8 mouse cellular contexts compared by ENCODE assay signal in the genomic region with DNA sequence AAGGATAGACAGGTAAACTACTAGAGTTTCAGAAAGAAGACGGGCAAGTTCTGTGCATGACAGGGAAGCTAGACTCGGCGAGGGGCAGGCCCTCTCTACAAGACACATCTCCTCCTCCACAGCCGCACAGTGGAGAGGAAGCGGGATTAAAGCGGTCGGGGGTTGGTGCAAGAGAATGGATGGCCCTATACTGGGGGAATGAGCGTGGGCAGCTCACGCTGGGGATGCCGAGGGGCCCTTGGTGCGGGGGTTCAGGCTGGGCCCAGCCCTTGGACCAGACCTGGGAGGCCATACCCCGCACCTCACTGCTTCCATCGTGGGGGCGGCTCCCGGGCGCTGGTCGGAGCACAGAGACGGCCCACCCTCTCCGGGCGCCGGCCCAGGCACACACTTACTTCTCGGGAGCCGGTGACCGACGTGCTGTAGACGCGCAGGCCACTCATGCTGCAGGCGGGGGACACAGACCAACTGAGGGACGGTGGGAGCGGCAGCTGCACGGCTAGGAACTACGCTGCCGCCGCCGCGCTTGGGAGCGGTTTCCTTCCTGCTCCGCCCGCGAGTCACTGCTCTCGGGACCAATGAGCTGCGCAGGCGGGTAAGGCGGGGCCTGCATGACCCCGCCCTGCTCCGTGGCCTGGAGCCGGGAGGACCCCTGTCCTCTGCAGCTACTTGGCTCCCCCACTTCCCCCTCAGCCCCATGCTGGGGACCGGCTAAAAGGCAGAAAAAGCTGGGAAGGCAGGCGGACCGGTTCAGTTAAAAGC. TPM values are rescaled to one million over a fixed set of nuclear protein-coding genes. Genes with fewer than 3 reads are reported as not detected.
DNase-seq lines count a peak whose midpoint lies in the region; ATAC-seq and TF ChIP-seq lines count a peak whose summit lies in the region.

A gene (minus strand): TSS at position 569 of the 762 bp plus-strand sequence.

- in situ Hi-C loops in Patski (cut with MboI; ENCODE audit: low pct_unique_long_range_greater_than_20kb): no loop called here

- TF ChIP-seq EP300 in lung, postnatal 0 days (IDR thresholded peaks at IDR 0.05): 0 out of 2 replicates have a peak, but pooled peaks have one; percentile 33

- DNase-seq in Patski (ENCODE audit: low read depth, low spot score): no peak
- peak; percentile 84 to 88 for DNase-seq in cerebellum, postnatal 14 days
- peak; percentile 81 to 86 for DNase-seq in frontal cortex, postnatal 14 days (ENCODE audit: low spot score in 2 of 2)
- peak; percentile 87 to 89 for DNase-seq in layer of hippocampus, postnatal 10 days (ENCODE audit: low spot score in 2 of 2)
- peak; percentile 96 for DNase-seq in lung, postnatal 0 days (ENCODE audit: low spot score)
- peak; percentile 61 for DNase-seq in ovary, postnatal 10 days (ENCODE audit: low spot score)
- DNase-seq in thymus, postnatal 10 days (ENCODE audit: low spot score in 2 of 2): peak; percentile 89 to 90

- peak; percentile 42 for ATAC-seq in Patski
- peak; percentile 95 for ATAC-seq in hindbrain, embryonic 12.5 days (ENCODE audit: low FRiP score)
- ATAC-seq in lung, postnatal 0 days: peak; percentile 96

- H3K36me3 ChIP-seq in hindbrain, embryonic 12.5 days: peaks cover 19% of the 10 kb centered on the region
- no peaks in the 10 kb centered on the region for H3K36me3 ChIP-seq in lung, postnatal 0 days (ENCODE audit: insufficient read depth, low read length)

- under 1% methylated on average over 50 of the region's 50 CpGs for WGBS in hindbrain, embryonic 12.5 days
- under 1% methylated on average over 38 of the region's 50 CpGs for WGBS in lung, postnatal 0 days

- CTCF ChIA-PET in Patski (lab: Charles Lee): no interaction called here

- POLR2A ChIA-PET in Patski (lab: Charles Lee): interaction anchor here (0.6 to 1.4 kb wide), 6 partner anchors 9 to 129 kb away, joined by 3 to 5 read pairs (median 3); no protein-coding TSS in a partner anchor

- no peaks in the 10 kb centered on the region for H3K27me3 ChIP-seq in Patski
- no peaks in the 10 kb centered on the region for H3K27me3 ChIP-seq in hindbrain, embryonic 12.5 days
- H3K27me3 ChIP-seq in lung, postnatal 0 days (replicated peaks; ENCODE audit: insufficient read depth, low read length): no peaks in the 10 kb centered on the region

- H3K4me2 ChIP-seq in hindbrain, embryonic 12.5 days (replicated peaks): peak within 1 kb of the TSS; percentile 91
- H3K4me2 ChIP-seq in lung, postnatal 0 days (replicated peaks; ENCODE audit: low read depth, low read length): peak within 1 kb of the TSS; percentile 87

- H3K4me1 ChIP-seq in hindbrain, embryonic 12.5 days: peaks cover 29% of the 10 kb centered on the region
- H3K4me1 ChIP-seq in lung, postnatal 0 days (ENCODE audit: insufficient read depth, low read depth, low read length): peaks cover 4% of the 10 kb centered on the region; the same call in 1 of the 2 replicates

- H3K9me3 ChIP-seq in hindbrain, embryonic 12.5 days (replicated peaks): no peaks in the 10 kb centered on the region
- no peaks in the 10 kb centered on the region for H3K9me3 ChIP-seq in lung, postnatal 0 days (ENCODE audit: low read length)

- H3K9ac ChIP-seq in hindbrain, embryonic 12.5 days: peak within 1 kb of the TSS; percentile 89
- H3K9ac ChIP-seq in lung, postnatal 0 days (replicated peaks; ENCODE audit: low read depth): peak within 1 kb of the TSS; percentile 89

- H3K27ac ChIP-seq in hindbrain, embryonic 12.5 days: peak within 1 kb of the TSS; percentile 76
- peak within 1 kb of the TSS; percentile 93 for H3K27ac ChIP-seq in lung, postnatal 0 days (ENCODE audit: low read length)

- no peak for TF ChIP-seq CTCF in Patski (IDR thresholded peaks at IDR 0.05)
- no peak for TF ChIP-seq CTCF in lung, postnatal 0 days (IDR thresholded peaks at IDR 0.05)

- peak within 1 kb of the TSS; percentile 84 for H3K4me3 ChIP-seq in hindbrain, embryonic 12.5 days
- peak within 1 kb of the TSS; percentile 79 for H3K4me3 ChIP-seq in lung, postnatal 0 days (ENCODE audit: low read depth, low read length)

RNA-seq across cellular contexts. Expression of the gene that starts here (rescaled TPM):
- 207 TPM for polyA plus RNA-seq in Patski (2021)
- polyA plus RNA-seq in hindbrain, embryonic 12.5 days (2016; fragmentation: Nextera tagmentation; extraction: Ambion mirVana): 333 and 369 TPM in 2 replicates
- total RNA-seq in layer of hippocampus, postnatal 10 days (2021): 100 to 1,000 TPM; 292 to 301 TPM
- polyA plus RNA-seq in lung, postnatal 0 days (2015; fragmentation: Nextera tagmentation; extraction: Ambion mirVana): 476 and 513 TPM in 2 replicates

Comparison
In these comparisons a context has a peak if more than half of its experiments do, and no peak if none do; other contexts are left out.
1. ATAC-seq: peak in every context shown above with its lines; median percentile 96 in lung, postnatal 0 days; 95 in hindbrain, embryonic 12.5 days; 42 in Patski.